Mouse (Mus musculus): ENCODE data around the gene Ccnd3. TPM values are rescaled to one million over a fixed set of nuclear protein-coding genes. Genes with fewer than 3 reads are reported as not detected.

Ccnd3 gene
- polyA plus RNA-seq, 1 experiment from 2014 or later = 59.8 TPM

DNA sequence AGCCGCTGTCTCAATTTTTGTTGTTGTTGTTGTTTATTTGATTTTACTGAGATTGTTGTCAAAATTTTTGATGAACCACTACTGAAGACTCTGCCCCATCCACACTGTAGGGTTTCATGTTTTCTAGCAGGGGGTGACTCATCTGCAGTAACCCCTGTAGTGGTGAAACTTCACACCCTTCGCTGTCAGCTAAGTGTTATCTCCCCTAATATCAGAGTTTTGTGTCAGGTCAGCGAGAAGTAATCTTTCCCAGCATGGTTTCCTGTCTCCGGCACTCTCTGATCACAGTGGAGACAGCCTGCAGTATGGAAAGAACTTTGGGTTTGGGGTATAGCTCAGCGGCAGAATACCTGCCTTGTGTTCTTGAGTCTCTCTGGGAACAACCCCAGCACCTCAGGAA lies 59.8 kb downstream of the Ccnd3 start:
- no peaks in the 10 kb centered on the region for H3K36me3 ChIP-seq
- H3K4me2 ChIP-seq (replicated peaks) = no peak overlapping the region
- no peak for ATAC-seq (replicated peaks)
- H3K4me1 ChIP-seq = peaks cover 4% of the 10 kb centered on the region
- H3K4me3 ChIP-seq = no peak overlapping the region
- 92% methylated on average over 5 of the region's 5 CpGs for WGBS
- no peak overlapping the region for H3K9ac ChIP-seq (replicated peaks)
- no peaks in the 10 kb centered on the region for H3K27me3 ChIP-seq
- no peak overlapping the region for H3K27ac ChIP-seq (replicated peaks)
- no peaks in the 10 kb centered on the region for H3K9me3 ChIP-seq

DNA sequence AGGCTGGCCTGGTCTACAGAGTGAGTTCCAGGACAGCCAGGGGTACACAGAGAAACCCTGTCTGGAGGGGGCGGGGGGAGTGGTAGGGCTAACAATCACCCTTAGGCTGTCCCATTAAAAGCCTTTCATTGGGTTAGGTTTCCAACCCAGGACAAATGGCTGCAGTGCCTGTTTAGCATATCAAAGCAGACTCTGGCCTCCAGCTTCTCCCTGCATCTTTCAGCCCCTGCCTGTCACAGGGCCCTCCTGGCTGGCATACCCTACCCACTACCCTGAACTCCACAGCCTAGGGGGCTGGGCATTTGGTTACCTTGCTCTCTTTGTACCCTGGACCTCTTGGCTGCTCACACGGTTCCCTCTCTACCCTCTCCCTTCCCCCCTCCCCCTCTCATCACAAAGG lies 61.3 kb downstream of the Ccnd3 start:
- peaks cover 4% of the 10 kb centered on the region for H3K4me1 ChIP-seq
- no peak overlapping the region for H3K4me3 ChIP-seq
- no peaks in the 10 kb centered on the region for H3K27me3 ChIP-seq
- WGBS = 24% methylated on average over 2 of the region's 2 CpGs
- no peaks in the 10 kb centered on the region for H3K9me3 ChIP-seq
- H3K9ac ChIP-seq (replicated peaks) = no peak overlapping the region
- no peak; the same call in 1 of the 2 replicates for ATAC-seq (replicated peaks)
- H3K36me3 ChIP-seq = no peaks in the 10 kb centered on the region
- no peak overlapping the region for H3K27ac ChIP-seq (replicated peaks)
- no peak overlapping the region for H3K4me2 ChIP-seq (replicated peaks)

DNA sequence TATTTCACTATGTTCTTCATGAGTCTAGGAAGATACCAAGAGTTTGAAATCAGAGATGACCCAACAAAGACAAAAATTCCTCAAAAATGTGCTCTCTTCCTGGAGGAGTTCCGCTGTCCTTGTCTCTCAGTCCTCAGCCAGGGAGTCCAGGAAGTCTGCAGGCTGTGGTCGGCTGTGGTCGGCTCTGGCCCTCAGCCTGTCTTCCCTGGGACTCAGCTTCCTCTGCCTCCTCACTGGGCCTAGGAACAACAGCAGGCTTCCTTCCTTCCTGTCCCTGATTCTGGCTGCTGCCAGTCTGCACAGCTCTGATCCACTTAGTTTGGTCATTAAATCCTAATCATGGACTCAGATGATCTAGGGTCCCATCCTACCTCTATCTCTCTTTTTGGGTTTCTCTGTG lies 62.4 kb downstream of the Ccnd3 start:
- H3K9ac ChIP-seq (replicated peaks) = no peak overlapping the region
- no peak overlapping the region for H3K27ac ChIP-seq (replicated peaks)
- no peak for ATAC-seq (replicated peaks)
- H3K4me1 ChIP-seq = peaks cover 4% of the 10 kb centered on the region
- H3K36me3 ChIP-seq = no peaks in the 10 kb centered on the region
- WGBS = 75% methylated on average over 3 of the region's 3 CpGs
- H3K9me3 ChIP-seq = no peaks in the 10 kb centered on the region
- H3K27me3 ChIP-seq = no peaks in the 10 kb centered on the region
- H3K4me3 ChIP-seq = no peak overlapping the region
- H3K4me2 ChIP-seq (replicated peaks) = no peak overlapping the region

DNA sequence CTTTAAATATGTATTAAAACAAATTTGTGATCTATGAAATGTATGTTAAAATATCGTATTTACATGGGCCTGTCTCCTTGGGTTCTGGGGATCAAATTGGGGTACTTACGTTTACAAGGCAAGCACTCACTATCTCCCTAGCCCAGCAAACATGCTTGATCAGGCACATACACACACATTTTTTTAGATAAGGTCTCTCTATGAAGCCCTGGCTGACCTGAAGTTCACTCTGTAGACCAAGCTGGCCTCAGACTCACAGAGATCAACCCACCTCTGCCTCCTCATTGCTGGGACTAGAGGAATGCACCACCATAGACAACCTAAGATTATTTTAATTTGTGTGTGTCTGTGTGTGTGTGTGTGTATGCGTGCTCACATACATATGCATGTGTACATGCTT lies 63.5 kb downstream of the Ccnd3 start:
- Histone ChIP-seq H3K4me3 (no peak overlapping the region), H3K27ac (replicated peaks) (no peak overlapping the region), H3K27me3 (no peaks in the 10 kb centered on the region), H3K36me3 (no peaks in the 10 kb centered on the region), H3K9me3 (no peaks in the 10 kb centered on the region), H3K4me1 (peaks cover 4% of the 10 kb centered on the region), H3K9ac (replicated peaks) (no peak overlapping the region), H3K4me2 (replicated peaks) (no peak overlapping the region)
- ATAC-seq (replicated peaks) = no peak
- WGBS = 95% methylated on average over 3 of the region's 3 CpGs

DNA sequence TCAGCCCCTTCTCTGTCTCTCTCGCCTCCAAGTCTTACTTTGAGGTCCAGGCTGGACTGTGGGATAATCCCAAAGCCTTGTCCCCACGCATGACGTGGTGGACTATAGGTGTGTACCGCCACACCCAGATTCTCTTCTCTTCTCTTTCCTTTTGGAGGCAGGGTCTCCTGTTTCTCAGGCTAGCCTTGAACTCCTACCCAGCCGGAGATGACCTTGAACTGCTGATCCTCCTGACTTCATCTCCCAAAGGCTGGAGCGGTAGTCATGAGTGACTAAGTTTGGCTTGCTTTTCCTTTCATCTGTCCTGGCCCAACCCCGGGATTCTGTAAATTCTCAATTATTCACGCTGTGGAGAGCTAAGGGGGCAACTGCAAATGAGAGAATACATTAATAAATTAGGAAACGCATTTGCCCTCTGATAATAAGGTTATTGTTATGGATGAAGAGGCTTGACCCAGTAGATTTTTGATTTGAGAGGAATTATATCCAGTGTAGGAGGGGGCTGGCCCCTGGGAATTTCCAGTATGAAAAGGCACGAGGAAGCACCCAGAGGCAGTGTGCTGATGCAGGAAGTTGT lies 64.2 kb downstream of the Ccnd3 start:
- 63% methylated on average over 10 of the region's 10 CpGs for WGBS

DNA sequence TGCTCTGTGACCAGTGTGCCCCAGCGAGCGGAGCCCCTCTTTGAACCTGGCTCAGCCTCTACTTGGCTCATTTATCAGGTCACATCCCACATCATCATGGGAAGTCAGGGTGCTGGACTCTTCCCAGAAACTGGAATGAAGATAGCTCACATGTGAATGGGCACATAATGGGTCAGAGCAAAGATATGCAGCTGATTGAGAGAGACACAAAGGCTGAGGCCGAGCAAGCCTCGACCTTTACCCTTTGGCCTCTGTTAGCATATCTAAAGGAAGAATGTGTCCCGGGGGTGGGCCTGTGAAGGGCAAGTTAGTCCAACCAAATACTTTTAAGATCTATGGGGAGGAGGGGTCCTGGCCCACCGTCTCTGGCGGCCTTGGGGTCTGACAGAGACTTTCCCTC lies 66.8 kb downstream of the Ccnd3 start:
- H3K9ac ChIP-seq (replicated peaks) = no peak overlapping the region
- H3K27ac ChIP-seq (replicated peaks) = no peak overlapping the region
- H3K4me1 ChIP-seq = no peaks in the 10 kb centered on the region
- WGBS = 27% methylated on average over 7 of the region's 7 CpGs
- no peak overlapping the region for H3K4me3 ChIP-seq
- ATAC-seq (replicated peaks) = no peak
- no peaks in the 10 kb centered on the region for H3K27me3 ChIP-seq
- no peaks in the 10 kb centered on the region for H3K36me3 ChIP-seq
- H3K4me2 ChIP-seq (replicated peaks) = no peak overlapping the region
- no peaks in the 10 kb centered on the region for H3K9me3 ChIP-seq

More for the DNA sequence above, 64.2 kb downstream of the Ccnd3 start:
- Histone ChIP-seq H3K27me3 (no peaks in the 10 kb centered on the region), H3K9ac (replicated peaks) (no peak overlapping the region), H3K9me3 (no peaks in the 10 kb centered on the region), H3K36me3 (no peaks in the 10 kb centered on the region), H3K27ac (replicated peaks) (no peak overlapping the region), H3K4me3 (no peak overlapping the region), H3K4me2 (replicated peaks) (no peak overlapping the region), H3K4me1 (peaks cover 4% of the 10 kb centered on the region)
- no peak for ATAC-seq (replicated peaks)

DNA sequence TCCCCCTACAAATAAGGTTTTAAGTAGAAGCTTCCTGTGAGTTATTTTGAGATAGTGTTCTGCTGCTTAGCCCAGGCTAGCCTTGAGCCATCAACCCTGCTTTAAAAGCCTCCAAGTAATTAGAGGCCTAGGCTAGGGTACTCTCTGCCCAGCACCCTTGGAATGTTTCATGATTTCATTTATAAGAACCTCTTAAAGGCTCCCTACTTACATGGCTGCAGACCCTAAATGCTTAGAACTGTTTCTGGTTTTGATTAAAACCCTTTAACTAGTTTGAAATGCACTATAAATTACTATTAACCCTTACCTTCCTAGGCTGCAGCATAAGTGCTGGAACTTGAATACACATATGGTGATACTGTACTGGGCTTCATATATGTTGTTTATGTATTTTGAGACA lies 67.6 kb downstream of the Ccnd3 start:
- Histone ChIP-seq H3K4me2 (replicated peaks) (no peak overlapping the region), H3K27me3 (no peaks in the 10 kb centered on the region), H3K4me1 (no peaks in the 10 kb centered on the region), H3K36me3 (no peaks in the 10 kb centered on the region), H3K27ac (replicated peaks) (no peak overlapping the region), H3K9ac (replicated peaks) (no peak overlapping the region), H3K9me3 (no peaks in the 10 kb centered on the region), H3K4me3 (no peak overlapping the region)
- ATAC-seq (replicated peaks) = no peak

GRCm38 (mm10) chr17:47574028-47574427 lies 69.2 kb downstream of the Ccnd3 start:
- Histone ChIP-seq H3K9me3 (no peaks in the 10 kb centered on the region), H3K4me2 (replicated peaks) (no peak overlapping the region), H3K4me1 (no peaks in the 10 kb centered on the region), H3K9ac (replicated peaks) (no peak overlapping the region), H3K27me3 (no peaks in the 10 kb centered on the region), H3K27ac (replicated peaks) (no peak overlapping the region), H3K4me3 (no peak overlapping the region), H3K36me3 (no peaks in the 10 kb centered on the region)
- 76% methylated on average over 8 of the region's 8 CpGs for WGBS
- ATAC-seq (replicated peaks) = no peak

- Histone ChIP-seq H3K4me1 (no peaks in the 10 kb centered on the region), H3K9me3 (no peaks in the 10 kb centered on the region), H3K4me2 (replicated peaks) (no peak overlapping the region), H3K9ac (replicated peaks) (no peak overlapping the region), H3K36me3 (no peaks in the 10 kb centered on the region), H3K27ac (replicated peaks) (no peak overlapping the region), H3K27me3 (no peaks in the 10 kb centered on the region), H3K4me3 (no peak overlapping the region)
- no peak for ATAC-seq (replicated peaks)
- WGBS = 78% methylated on average over 11 of the region's 11 CpGs
Measured at GRCm38 (mm10) chr17:47574830-47575229, 70.0 kb downstream of the Ccnd3 start.

DNA sequence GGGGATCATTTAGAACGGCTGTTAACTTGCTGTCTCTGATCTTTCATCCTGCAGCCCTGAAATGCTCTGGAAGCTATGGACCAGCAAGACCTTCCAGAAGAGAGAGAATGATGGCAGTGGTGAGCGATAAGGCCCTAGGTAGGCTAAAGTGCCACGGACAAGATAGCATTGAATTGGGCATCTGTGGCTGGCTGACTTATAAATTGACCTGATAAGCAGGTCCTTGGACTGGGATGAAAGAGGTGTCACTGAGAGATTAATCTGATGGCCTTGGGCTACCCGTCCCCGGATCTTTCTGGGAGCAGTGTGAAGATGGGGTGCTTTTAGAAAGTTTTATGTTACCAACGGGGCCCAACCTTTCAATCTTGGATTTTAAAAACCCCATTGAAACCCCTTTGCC lies 73.8 kb downstream of the Ccnd3 start:
- no peak overlapping the region for H3K27ac ChIP-seq (replicated peaks)
- no peaks in the 10 kb centered on the region for H3K36me3 ChIP-seq
- no peaks in the 10 kb centered on the region for H3K27me3 ChIP-seq
- H3K9me3 ChIP-seq = no peaks in the 10 kb centered on the region
- ATAC-seq (replicated peaks) = no peak
- H3K4me1 ChIP-seq = no peaks in the 10 kb centered on the region
- H3K9ac ChIP-seq (replicated peaks) = no peak overlapping the region
- 91% methylated on average over 6 of the region's 6 CpGs for WGBS
- no peak overlapping the region for H3K4me2 ChIP-seq (replicated peaks)
- no peak overlapping the region for H3K4me3 ChIP-seq

GRCm38 (mm10) chr17:47580962-47581361 lies 76.1 kb downstream of the Ccnd3 start:
- Histone ChIP-seq H3K36me3 (no peaks in the 10 kb centered on the region), H3K27ac (replicated peaks) (no peak overlapping the region), H3K27me3 (no peaks in the 10 kb centered on the region), H3K9me3 (no peaks in the 10 kb centered on the region), H3K4me3 (no peak overlapping the region), H3K9ac (replicated peaks) (no peak overlapping the region), H3K4me1 (no peaks in the 10 kb centered on the region), H3K4me2 (replicated peaks) (no peak overlapping the region)
- ATAC-seq (replicated peaks) = no peak
- WGBS = 85% methylated on average over 4 of the region's 4 CpGs

DNA sequence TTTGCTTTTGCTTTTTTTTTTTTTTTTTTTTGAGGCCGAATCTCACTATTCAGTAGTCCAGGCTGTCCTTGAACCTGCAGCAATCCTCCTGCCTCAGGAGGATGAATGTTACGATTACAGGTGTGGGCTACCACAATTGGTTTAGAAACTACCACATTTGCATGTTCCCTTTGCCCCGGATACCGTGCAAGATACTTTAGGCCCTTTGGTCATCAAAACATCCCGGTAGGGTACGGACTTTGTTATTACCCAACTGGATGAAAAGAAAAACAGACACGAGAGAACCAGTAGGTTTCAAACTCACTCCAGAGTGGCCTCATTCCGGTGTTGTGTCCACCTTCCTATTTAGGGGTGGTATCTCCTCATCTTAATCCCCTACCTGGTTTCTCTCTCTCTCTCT lies 83.7 kb downstream of the Ccnd3 start:
- Histone ChIP-seq H3K36me3 (no peaks in the 10 kb centered on the region), H3K9ac (replicated peaks) (no peak overlapping the region), H3K27ac (replicated peaks) (no peak overlapping the region), H3K9me3 (no peaks in the 10 kb centered on the region), H3K4me2 (replicated peaks) (no peak overlapping the region), H3K4me1 (peaks cover 7% of the 10 kb centered on the region), H3K27me3 (no peaks in the 10 kb centered on the region), H3K4me3 (no peak overlapping the region)
- 83% methylated on average over 8 of the region's 8 CpGs for WGBS
- ATAC-seq (replicated peaks) = no peak

- Histone ChIP-seq H3K4me1 (peaks cover 30% of the 10 kb centered on the region), H3K4me3 (no peak overlapping the region), H3K9me3 (no peaks in the 10 kb centered on the region), H3K27ac (replicated peaks) (no peak overlapping the region), H3K4me2 (replicated peaks) (no peak overlapping the region), H3K27me3 (no peaks in the 10 kb centered on the region), H3K36me3 (no peaks in the 10 kb centered on the region), H3K9ac (replicated peaks) (no peak overlapping the region)
- WGBS = 90% methylated on average over 3 of the region's 3 CpGs
- ATAC-seq (replicated peaks) = no peak
Measured at GRCm38 (mm10) chr17:47591073-47591472, 86.2 kb downstream of the Ccnd3 start.
